Mouse (Mus musculus) cerebellum, postnatal 14 days (tissue): ENCODE measurements at regions not wholly inside any gene's neighbourhood (a gene's known extent, or its start where the extent isn't known, plus 50 kb on each side); places are given as distances from the start of the nearest gene placed in this dataset.

Experiments used
- DNase-seq, 2 experiments: peaks; one replicate each; pipeline ENCODE4 v3.0.0; 2021; ENCODE audit warnings: mixed read lengths in 2 of 2

DNA sequence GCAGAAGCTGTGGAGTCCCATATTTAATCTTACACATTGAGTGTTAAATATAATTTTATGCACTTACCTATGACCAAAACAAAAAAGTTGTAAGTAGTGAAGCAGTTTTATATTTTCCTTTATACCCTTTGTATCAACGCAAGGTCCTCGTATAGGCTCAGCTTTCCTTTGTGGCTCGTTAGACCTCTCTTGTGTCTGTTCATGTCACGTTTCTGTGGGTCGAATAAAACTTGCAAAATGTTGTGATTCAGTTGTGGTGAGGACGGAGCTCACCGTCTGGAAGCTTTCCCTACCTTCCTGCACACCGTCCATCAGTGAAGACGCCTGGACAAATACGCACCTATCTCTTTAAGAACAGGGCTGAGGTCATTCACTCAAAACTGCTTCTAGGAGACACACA, 64.9 kb upstream of the Cpsf6 start:
- no peak for DNase-seq

GRCm38 (mm10) chr10:117443426-117444350, 63.9 kb upstream of the Cpsf6 start:
- DNase-seq: no peak

DNA sequence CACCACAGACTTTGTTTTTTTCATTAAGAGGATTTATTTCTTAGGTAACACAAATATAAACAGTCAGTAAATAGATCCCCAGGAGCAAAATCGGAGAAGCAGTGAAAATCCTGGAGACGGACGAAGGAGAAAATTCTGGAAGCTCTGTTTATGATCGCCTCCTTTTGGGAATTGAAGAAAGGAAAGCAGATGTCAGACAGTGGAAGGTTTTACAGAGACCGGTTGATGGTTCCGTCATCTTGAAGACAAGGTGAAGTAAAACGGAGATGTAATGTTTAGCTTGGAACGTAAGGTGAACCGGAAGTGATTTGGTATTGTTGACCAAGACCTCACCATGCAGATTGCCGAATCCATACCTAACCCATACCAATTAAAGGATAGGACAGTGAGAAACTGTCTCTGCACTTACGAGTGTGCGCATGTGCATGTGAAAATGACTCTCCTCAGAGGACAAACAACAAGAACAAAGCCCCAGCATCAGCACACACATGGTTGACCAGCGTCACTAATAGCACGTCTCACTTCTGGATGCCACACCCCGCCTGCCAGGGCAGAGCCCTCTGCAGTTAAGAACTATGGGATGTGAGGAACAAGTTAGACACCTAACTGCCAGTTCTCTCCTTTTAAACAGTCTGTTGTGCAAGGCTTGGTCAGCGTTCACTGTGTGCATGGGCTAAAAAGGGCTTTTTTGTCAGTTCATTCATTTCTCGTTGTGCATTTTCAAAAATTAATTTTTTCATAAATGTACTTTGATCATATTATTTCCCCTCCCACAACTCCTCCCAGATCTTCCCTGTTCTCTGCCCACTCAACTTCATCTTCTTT, 62.4 kb upstream of the Cpsf6 start:
- DNase-seq: no peak

DNA sequence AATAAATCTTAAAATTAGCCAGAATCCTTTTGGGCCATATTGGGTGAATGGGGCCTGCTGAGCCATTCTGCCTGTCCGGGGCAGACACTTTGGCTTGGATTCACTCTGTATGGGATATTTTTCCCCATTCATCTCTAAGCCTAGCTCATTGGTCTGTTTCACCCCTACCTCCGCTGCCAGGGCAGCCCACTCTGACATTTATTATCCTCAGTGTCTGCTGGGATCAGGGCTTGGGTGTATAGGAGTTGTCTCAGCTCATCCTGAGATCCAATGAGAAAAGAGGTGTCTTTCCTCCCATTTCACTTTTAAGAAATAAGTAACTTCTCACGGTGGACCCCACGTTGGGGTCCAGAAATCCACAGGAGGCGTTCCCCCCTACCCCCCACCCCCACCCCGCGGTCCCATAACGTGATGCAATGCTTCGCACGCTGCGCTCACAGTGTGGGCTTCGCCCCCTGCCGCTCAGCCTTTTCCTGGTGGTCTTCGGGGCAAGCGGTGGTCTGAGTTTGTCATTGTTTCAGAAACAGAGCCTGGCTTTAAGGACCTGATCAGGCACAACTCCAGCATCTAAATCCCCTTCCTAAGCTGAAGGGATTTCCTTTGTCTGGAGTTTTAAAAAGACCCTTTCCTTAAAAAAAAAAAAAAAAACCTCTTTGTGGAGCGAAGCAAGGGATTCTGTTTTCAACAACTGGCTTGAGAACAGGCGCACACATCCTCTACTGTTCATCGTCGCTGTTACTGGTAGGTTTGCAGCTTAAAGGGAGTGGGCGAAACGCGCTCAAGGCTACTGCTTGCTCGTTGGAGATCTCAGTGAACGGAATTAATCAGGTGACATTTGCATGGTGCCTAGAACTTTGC, 61.5 kb upstream of the Cpsf6 start:
- DNase-seq: no peak

DNA sequence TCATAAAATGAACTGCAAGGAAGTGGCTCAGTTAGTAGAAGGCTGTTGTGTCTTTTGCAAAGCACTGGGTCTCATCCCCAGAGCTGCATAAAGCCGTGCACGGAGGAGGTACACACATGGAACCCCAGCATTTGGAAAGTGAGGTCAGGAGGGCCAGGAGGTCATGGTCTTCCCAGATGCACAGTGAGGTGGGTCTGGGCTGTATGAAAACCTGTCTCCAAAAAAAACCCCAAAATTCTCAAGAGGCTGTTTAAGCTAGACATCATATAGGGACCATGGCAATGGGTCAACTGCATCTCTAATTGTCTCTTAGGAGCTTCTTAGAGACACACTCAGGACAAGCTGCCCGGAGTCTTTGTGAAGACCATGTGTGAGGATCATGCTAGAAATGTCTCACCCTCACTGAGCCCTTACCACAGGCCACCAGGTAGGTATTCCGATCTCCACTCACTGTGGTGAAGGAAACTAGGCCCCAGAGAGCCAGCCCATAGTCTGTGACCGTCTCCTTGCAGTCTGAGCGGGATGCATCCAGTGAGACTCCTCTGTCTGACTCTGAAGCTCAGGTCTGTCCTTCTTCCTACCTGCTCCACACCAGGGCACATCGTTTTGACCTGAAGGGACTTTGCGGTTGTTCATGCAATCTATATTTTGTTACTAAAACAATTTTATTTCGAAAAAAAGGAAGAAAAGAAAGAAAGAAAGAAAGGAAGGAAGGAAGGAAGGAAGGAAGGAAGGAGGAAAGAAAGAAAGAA, 60.6 kb upstream of the Cpsf6 start:
- no peak for DNase-seq

- peak in 1 of 2 experiments; percentile 20 for DNase-seq
Observed at GRCm38 (mm10) chr10:117439206-117440110, 59.6 kb upstream of the Cpsf6 start.

DNA sequence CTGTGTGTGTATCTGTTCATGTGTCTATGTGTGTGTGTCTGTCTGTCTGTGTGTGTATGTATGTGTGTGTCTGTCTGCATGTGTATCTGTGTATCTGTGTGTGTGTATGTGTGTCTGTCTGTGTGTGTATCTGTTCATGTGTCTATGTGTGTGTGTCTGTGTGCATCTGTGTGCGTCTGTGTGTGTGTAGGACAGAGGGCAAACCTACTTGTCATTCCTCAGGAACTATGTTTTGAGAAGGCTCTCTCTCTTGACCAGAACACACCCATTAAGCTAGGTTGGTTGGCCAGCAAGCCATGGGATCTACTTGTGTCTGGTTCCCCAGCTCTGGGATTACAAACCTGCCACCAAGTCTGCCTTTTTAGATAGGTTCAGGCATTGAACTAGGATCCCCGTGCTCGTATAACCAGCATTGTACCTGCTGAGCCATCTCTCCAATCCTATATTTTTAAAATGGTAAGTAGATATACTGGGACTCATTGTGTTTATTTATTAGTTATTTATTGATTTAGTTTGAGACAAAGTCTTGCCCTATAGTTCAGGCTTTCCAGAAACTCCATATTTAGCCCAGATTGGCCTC, 58.9 kb upstream of the Cpsf6 start:
- no peak for DNase-seq

GRCm38 (mm10) chr10:117437970-117438369, 58.2 kb upstream of the Cpsf6 start:
- no peak for DNase-seq

- peak; percentile 67 to 80 for DNase-seq
Observed at GRCm38 (mm10) chr10:117436875-117437715, 57.3 kb upstream of the Cpsf6 start.

GRCm38 (mm10) chr10:117436308-117436874, 56.6 kb upstream of the Cpsf6 start:
- DNase-seq: no peak

GRCm38 (mm10) chr10:117435734-117436121, 55.9 kb upstream of the Cpsf6 start:
- peak in 1 of 2 experiments; percentile 54 for DNase-seq

- peak; percentile 96 to 99 for DNase-seq
Observed at GRCm38 (mm10) chr10:117434871-117435733, 55.3 kb upstream of the Cpsf6 start.

DNA sequence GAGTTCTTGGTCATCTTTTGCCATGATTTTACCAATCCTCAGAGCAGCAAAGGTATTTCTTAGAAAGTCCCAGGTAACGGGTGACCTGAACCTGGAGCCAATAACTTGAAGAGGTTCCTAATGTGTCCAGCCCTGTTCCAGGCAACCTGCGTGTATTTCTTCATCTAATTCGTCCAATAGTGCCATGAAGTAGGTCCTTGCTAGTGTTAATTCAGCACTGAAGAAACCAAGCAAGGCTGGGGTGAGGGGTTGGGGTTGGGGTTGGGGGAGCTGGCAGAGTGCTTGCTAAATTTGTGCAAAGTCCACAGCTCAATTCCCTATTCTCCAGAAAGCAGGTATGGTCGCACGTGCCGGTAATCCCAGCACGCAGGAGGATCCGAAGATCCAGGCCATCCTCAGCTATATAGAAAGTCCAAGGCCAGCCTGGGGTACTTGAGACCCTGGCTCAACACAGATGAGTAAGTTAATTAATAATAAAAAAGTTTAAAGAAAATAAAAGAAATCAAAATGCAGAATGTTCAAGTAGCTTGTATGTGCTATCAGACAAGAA, 54.6 kb upstream of the Cpsf6 start:
- DNase-seq: no peak

DNA sequence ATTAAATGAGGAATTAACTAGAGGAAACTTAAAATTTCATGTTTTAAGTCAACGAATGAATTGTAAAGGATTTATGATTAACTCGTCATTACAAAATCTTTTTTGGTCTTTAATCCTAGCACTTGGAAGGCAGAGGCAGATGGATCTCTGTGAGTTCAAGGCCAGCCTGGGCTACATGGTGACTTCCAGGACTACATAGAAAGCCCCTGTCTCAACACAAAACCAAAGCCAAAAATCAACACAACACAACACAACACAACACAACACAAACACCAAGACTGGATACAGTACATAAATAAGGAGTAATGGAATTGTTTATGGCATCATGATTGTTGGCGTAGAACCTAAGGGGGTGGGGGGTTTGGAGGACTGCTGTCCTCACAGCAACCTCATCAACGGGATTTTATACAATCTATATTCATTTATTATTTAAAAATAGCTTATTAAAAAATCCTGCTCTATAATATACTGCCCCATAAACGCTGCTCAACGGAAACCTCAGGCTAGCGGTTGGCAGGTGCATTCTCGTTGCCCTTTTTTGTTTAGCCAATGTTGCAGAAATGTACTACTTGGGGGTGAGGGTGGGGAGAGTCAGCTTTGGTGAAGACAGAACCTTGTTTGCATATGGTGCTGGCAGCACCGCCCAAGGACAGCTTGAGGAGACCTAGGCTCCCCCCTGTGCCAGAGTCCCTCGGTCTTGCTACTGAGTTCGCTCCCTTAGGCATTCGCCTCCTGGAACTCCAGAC, 53.9 kb upstream of the Cpsf6 start:
- no peak for DNase-seq

DNA sequence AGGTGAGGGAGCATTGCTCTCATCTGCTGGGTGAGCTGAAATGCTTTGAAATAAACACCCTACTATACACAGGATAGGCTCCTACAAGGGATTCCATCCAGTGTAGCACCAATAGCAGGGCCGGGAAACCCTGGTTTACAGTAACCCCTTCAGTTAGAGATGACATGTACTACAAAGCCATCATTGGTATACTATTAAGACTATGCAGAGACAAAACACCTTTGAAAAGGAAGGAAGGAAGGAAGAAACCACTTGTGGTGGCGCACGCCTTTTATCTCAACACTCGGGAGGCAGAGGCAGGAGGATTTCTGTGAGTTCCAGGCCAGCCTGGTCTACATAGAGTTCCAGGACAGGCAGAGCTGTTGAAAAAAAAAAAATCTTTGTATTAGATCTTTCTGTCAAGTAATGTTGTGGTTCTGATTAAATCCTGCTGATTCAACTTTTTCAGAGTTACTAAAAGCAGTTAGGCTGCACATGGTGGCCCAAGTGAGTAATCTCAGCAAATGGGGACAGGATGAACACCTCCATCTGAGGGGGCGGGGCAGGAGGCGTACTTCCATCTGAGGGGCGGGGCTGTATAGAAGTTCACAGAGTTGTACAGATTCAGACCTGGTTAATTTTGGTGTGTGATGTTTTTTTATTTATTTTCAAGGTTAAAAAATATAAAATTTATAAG, 53.2 kb upstream of the Cpsf6 start:
- DNase-seq: no peak

DNA sequence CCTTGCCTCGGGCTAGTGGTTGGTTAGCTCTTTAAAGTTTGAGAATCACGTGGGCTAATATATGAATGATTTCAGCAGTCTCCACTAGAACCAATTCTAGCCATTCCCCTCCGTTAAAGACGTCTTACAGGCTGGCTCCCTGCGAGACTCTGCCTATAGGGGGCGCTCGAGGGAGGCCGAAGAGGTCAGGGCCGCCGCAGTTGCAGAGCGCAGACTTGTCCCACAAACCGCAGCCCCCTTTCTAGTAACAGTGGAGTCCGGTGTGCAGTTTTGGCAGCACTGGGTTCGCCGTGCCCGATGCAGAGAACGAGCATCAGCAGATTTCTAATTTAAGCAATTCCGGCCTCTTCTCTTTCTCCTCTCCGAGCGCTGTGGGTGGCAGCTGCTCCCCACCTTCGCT, 52.6 kb upstream of the Cpsf6 start:
- peak; percentile 84 to 93 for DNase-seq

- no peak for DNase-seq
Observed at GRCm38 (mm10) chr10:117431850-117432249, 52.0 kb upstream of the Cpsf6 start.
